Mouse (Mus musculus) embryonic fibroblast, embryonic 13.5 days (primary cell): ENCODE data around the gene Rhoh.

Experiments
- CTCF ChIP-seq: IDR thresholded peaks from 2 replicates; pipeline ENCODE4 v1.5.1; 2011; ENCODE audit warnings: mild to moderate bottlenecking, control low read depth, low read length, moderate library complexity, borderline replicate concordance; ENCODE audit not compliant: insufficient read depth
- POLR2A ChIP-seq: IDR thresholded peaks from 2 replicates; pipeline ENCODE4 v1.6.1; 2011; ENCODE audit warnings: low read depth, mild to moderate bottlenecking, control low read depth, low read length, moderate library complexity

- TF ChIP-seq POLR2A: no peak
- TF ChIP-seq CTCF: no peak
Observed at GRCm38 (mm10) chr5:65883355-65883754, 22.3 kb downstream of the Rhoh start.
